Mouse (Mus musculus) hindlimb bud, embryonic 11.5 days (tissue): ENCODE data around the gene Ubxn7.

ENCODE experiments used
- DNase-seq: peaks from one replicate; pipeline ENCODE4 v3.0.0-alpha.2; 2012; ENCODE audit warnings: low read depth, low spot score; ENCODE audit errors: extremely low spot score

The Ubxn7 gene

DNA sequence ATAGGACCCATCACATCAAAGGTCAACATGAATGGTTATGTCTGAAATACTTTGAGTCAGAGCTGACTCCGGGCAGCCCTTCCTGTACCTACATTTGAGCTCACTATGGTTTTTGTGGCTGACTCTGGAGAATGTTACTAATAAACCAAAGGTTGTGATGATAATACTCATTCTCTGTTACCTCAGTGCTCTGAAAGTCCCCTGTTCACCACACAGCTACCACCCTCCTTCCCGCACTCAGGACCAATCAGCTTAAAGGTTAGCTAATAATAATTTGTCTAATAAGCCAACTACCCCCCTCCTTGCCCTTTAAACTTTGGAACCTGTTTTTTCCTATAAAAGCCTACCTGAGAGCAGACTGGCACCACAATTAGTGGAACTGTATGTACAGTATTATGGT is 47.5 kb downstream of the Ubxn7 start:
- no peak for DNase-seq

DNA sequence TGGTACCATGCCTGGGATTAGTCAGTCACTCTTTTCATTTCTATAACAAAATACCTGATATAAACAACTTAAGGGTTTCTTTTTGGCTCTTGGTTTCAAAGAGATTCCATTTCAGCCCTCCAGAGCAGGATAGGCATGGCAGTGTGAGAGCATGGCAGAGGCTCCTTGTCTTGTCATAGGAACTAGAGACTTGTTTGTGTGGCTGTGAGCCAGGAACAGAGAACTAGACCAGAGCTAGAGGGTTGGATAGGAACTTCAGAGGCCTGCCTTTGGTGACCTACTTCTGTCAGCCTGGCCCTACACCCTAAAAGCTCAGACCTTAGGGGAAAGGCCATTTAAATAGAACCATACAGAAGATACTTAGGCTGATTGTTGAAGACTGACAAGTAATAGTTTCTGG is 50.8 kb downstream of the Ubxn7 start:
- DNase-seq: no peak

- DNase-seq: no peak
These were observed 52.8 kb downstream of the Ubxn7 start for GRCm38 (mm10) chr16:32384885-32385284.

GRCm38 (mm10) chr16:32386826-32387225 is 54.8 kb downstream of the Ubxn7 start:
- DNase-seq: no peak

DNA sequence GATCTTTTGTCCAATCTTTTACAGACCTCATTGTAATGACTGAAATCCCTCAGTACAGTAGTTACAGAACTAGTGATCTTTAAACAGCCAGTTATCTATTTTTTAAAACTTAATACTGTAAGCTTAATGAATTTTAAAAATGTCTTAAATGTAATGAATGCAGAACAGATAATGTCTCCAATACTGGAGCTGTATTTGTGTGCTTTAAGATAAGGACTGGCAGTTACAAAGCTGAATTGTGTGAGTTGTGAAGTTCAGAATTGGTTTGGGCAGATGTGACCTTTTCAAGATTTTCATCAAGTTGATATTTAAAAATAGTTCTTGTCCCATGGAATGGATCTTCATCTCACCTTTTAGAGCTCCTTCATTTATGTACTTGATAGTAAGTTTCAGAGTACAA is 57.0 kb downstream of the Ubxn7 start:
- no peak for DNase-seq

DNA sequence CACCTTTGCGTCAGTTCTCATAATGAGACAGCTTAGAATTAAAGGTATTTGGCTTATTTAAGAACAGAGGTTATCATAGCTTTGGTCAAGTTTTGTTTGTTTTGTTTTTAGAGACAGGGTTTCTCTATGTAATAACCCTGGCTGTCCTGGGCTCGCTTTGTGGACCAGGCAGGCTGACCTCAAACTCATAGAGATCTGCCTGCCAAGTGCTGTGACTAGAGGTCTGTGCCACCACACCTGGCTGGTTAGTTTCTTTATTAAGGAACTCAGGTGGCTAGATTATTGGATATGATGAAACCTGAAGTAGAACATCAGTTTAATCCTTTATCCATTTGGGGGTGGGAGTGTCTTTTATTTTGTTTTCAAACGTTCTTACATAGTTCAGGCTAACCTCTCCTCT is 57.8 kb downstream of the Ubxn7 start:
- DNase-seq: no peak

DNA sequence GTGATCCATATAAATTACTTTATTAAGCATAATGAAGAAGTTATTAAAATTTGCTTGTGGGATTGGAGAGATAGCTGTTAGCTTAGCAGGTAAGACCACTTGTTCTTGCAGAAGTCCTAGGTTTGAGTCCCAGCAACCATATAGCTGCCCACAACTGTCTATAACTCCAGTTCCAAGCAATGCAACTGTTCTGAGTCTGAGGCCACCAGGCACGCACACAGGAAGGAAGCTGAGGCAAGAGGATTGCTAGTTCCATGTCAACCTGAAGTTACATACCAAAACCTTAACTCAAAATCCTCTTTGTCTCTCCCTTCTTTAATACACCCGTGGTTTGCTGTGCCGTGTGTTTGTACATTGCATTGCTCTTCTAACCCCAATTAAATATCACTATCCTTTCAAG is 58.8 kb downstream of the Ubxn7 start:
- no peak for DNase-seq

- DNase-seq: no peak
These were observed 63.9 kb downstream of the Ubxn7 start for GRCm38 (mm10) chr16:32395679-32396540.

GRCm38 (mm10) chr16:32396541-32396835 is 64.4 kb downstream of the Ubxn7 start:
- no peak for DNase-seq

- DNase-seq: no peak
These were observed 66.1 kb downstream of the Ubxn7 start for GRCm38 (mm10) chr16:32398206-32398605.

DNA sequence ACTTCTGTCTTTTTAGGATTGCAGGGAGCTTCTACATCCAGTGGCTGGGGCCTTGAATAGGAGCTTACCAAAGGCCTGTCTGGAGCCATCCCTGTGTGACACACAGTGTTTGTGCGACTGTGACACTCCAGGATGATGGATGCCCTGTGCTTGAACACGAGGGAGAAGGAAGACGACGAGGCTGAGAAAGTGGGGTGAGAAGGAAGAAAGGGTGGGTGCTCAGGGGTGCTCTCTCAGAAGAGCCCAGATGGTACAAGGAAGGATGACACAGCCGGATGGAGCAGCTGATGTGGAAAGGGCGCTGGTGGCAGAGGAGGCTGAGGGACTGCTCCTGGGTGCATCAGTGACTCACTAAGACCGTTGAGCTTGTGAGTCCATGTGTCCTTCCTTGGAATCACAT is 68.2 kb downstream of the Ubxn7 start, which contains the start of gene Tm4sf19:
TSS of gene Tm4sf19 (plus strand) at position 240 of the 400 bp plus-strand sequence.
- no peak for DNase-seq

GRCm38 (mm10) chr16:32401335-32401965 is 69.4 kb downstream of the Ubxn7 start:
- DNase-seq: no peak

GRCm38 (mm10) chr16:32402818-32403217 is 70.8 kb downstream of the Ubxn7 start:
- DNase-seq: no peak

DNA sequence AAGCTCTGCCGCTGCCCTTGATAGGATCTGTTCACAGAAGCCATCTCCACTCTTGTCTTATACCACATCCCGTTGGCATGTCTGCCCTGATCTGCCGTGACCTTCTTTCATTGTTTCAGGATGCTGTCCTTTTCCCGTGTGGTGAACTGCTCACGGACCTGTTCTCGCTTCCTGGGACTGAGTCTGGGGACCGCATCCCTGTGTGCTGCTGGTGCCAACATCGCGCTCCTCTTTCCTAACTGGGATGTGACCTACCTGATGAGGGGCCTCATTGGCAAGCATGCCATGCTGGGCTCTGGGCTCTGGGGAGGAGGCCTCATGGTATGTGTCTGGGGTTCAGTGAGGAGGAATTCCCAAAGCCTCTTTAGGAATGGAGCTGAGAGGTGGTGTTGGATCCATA is 73.7 kb downstream of the Ubxn7 start:
- DNase-seq: no peak

GRCm38 (mm10) chr16:32406671-32407070 is 74.6 kb downstream of the Ubxn7 start:
- no peak for DNase-seq

GRCm38 (mm10) chr16:32407730-32408129 is 75.7 kb downstream of the Ubxn7 start:
- DNase-seq: no peak

DNA sequence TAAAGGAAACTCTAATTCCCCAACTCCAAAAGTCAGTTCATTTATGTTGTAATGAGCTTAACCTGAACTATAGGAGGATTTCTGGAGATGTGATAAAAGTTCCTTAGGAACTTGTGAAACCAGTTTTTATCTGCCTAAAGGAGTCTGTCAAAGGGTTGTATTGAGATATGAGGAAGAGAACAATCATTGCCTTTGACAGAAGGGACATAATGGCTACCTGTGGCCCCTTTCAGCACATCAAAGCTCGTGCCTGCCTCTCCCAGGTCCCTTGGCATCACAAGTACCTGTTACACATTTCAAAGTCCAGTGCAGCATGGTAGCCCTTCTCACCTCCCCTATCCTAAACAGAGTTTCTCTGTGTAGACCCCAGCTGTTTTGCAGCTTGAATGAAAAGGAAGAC is 85.4 kb downstream of the Ubxn7 start:
- no peak for DNase-seq

GRCm38 (mm10) chr16:32419517-32420483 is 87.7 kb downstream of the Ubxn7 start, which contains the start of gene Tctex1d2:
TSS of gene Tctex1d2 (plus strand) at chr16:32419702.
- DNase-seq: peak; percentile 81

DNA sequence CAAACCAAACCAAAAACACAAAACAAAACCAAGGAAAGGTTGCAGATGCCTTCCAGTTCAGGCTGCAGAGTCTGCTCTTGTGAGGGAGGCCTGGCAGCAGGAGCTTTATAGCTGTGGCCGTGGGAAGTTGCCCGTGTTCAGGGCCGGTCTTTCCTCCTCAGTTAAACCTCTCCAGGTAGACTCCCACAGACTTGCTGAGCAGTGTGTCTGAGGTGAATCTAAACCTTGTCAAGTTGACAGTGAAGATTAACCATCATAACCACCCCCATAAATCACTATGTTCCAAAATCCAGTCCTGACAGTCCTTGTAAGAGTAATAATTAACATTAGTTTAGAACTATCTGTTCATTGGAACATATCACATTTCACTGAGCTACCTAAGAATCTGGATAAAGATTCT is 95.4 kb downstream of the Ubxn7 start:
- DNase-seq: no peak

- DNase-seq: no peak
These were observed 98.5 kb downstream of the Ubxn7 start, which contains the start of gene Pcyt1a for GRCm38 (mm10) chr16:32430474-32431046. TSS of gene Pcyt1a (plus strand) at chr16:32430921.

GRCm38 (mm10) chr16:32431047-32431591 is 99.1 kb downstream of the Ubxn7 start:
- no peak for DNase-seq
